Mouse (Mus musculus) midbrain, embryonic 10.5 days (tissue): Measurements from ENCODE around the gene Nrxn3. TPM values are rescaled to one million over a fixed set of nuclear protein-coding genes. Genes with fewer than 3 reads are reported as not detected.

ENCODE experiments used
- DNase-seq: peaks from one replicate; pipeline ENCODE4 v3.0.0-alpha.2; 2017; ENCODE audit warnings: low spot score
- H3K27ac ChIP-seq: fragments of 300-500 bp; sonication (generic); replicated peaks from 2 replicates; pipeline ENCODE4 v1.5.1; 2016; ENCODE audit warnings: mild to moderate bottlenecking
- H3K27me3 ChIP-seq: fragments of 300-500 bp; sonication (generic); 2 replicates; pipeline ENCODE4 v1.6.1; 2016; ENCODE audit warnings: low read depth, mild to moderate bottlenecking; ENCODE audit not compliant: poor library complexity, severe bottlenecking
- H3K36me3 ChIP-seq: fragments of 300-500 bp; sonication (generic); 2 replicates; pipeline ENCODE4 v1.6.1; 2016; ENCODE audit warnings: mild to moderate bottlenecking, moderate library complexity
- H3K4me1 ChIP-seq: fragments of 300-500 bp; sonication (generic); 2 replicates; pipeline ENCODE4 v1.6.1; 2016
- H3K4me3 ChIP-seq: fragments of 300-500 bp; sonication (generic); 2 replicates; pipeline ENCODE4 v1.5.1; 2016; ENCODE audit warnings: mild to moderate bottlenecking, moderate library complexity
- H3K9me3 ChIP-seq: fragments of 300-500 bp; sonication (generic); replicated peaks from 2 replicates; pipeline ENCODE4 v1.6.1; 2016; ENCODE audit warnings: mild to moderate bottlenecking
- whole genome bisulfite sequencing: fragments of 180-500 bp; shearing (Covaris S2); methylation state at CpG from one replicate; pipeline ENCODE4 v1.1.7; 2016; 5-methylcytosine and 5-hydroxymethylcytosine counted together
- polyA plus RNA-seq: library from polyadenylated mRNA; unstranded; fragments of >200 nt; fragmentation: Nextera tagmentation; extraction: Ambion mirVana; gene quantifications from 2 replicates; pipeline ENCODE4 v1.2.1, GENCODE M21; 2016

Nrxn3 gene
- polyA plus RNA-seq, 1 experiment from 2014 or later: 5.2 TPM

DNA sequence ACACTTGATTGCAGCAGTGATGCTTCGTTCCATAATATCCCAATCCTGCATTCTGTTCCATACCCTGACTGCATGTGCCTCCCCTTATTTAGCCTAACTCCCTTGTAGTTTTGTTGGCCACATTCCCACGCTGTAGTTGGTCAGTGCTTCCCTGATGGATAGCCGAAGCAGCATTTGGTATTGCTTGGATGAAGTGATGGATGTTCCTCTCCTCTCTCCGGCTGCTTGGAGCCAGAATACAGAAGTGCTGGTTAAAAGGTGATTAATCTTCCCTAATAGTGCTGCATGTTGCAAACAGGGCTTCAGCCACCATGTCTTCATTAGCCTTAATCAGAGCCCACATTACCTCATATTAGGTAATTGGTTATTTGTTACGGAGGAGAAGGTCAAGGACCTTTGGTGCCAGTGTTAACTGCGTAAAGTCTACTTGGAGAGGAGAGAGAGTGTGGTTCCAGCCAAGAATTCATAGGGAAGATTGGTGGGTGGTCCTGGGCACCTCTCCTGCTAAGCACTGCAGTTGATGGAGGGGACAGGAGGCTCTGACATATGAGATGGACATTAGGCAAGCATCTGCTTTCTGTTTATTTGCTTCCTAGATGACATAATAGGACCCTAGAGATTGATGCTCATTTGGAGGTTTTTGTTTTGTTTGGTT, 846.2 kb downstream of the Nrxn3 start:
- 91% methylated on average over 6 of the region's 6 CpGs for WGBS
- no peak overlapping the region for H3K4me3 ChIP-seq
- no peak for DNase-seq
- no peaks in the 10 kb centered on the region for H3K4me1 ChIP-seq
- no peak overlapping the region for H3K27ac ChIP-seq
- H3K27me3 ChIP-seq: no peaks in the 10 kb centered on the region
- no peaks in the 10 kb centered on the region for H3K36me3 ChIP-seq
- no peaks in the 10 kb centered on the region for H3K9me3 ChIP-seq

- H3K4me3 ChIP-seq: no peak overlapping the region
- no peaks in the 10 kb centered on the region for H3K9me3 ChIP-seq
- no peak for DNase-seq
- no peaks in the 10 kb centered on the region for H3K27me3 ChIP-seq
- 84% methylated on average over 4 of the region's 4 CpGs for WGBS
- H3K4me1 ChIP-seq: no peaks in the 10 kb centered on the region
- H3K27ac ChIP-seq: no peak overlapping the region
- no peaks in the 10 kb centered on the region for H3K36me3 ChIP-seq
Observed at GRCm38 (mm10) chr12:89592459-89592858, 869.8 kb downstream of the Nrxn3 start.

DNA sequence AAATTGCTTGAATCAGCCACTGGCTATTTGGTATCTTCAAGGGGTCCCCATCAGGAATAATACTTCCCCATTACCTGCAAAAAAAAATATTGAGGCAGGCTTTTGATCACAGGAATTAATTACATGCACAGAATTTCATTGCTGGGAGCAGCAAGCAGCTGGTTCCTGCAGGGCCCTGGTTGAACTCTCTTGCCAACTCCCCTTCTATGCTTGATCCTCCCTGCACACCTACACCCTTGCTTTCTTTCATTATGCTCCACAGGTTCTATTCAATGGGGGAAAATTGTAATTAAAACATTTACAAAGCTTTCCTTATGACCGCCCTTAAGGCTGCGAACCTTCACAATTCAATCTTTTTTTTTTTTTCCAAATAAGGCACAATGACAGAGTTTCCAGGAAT, 891.0 kb downstream of the Nrxn3 start:
- WGBS: 49% methylated on average over 2 of the region's 2 CpGs
- no peak for DNase-seq
- Histone ChIP-seq H3K36me3 (no peaks in the 10 kb centered on the region), H3K4me3 (no peak overlapping the region), H3K4me1 (peaks cover 18% of the 10 kb centered on the region), H3K27ac (no peak overlapping the region), H3K9me3 (no peaks in the 10 kb centered on the region), H3K27me3 (no peaks in the 10 kb centered on the region; the same call in 1 of the 2 replicates)

DNA sequence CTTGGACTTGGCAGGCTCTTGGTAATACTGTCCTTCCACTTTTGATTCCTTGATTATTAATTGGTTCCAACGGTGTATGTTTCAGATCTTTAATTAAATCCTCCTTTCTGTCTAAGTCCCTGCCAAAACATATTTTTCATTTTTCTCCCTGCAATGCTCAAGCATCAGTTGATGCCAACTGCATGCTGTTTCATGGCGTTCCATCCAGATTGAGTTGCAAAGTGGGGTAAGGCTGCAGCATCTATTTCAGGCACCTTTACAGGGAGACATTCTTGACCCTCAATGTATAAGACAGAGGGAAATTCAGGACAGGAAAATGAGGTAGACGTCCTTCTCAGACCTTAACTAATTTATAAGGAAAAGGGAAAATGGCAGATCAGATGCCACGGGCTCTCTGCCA, 903.1 kb downstream of the Nrxn3 start:
- no peak for DNase-seq
- Histone ChIP-seq H3K4me3 (no peak overlapping the region), H3K9me3 (no peaks in the 10 kb centered on the region), H3K27ac (no peak overlapping the region), H3K4me1 (no peaks in the 10 kb centered on the region), H3K36me3 (no peaks in the 10 kb centered on the region), H3K27me3 (no peaks in the 10 kb centered on the region)
- WGBS: 85% methylated on average over 4 of the region's 4 CpGs

DNA sequence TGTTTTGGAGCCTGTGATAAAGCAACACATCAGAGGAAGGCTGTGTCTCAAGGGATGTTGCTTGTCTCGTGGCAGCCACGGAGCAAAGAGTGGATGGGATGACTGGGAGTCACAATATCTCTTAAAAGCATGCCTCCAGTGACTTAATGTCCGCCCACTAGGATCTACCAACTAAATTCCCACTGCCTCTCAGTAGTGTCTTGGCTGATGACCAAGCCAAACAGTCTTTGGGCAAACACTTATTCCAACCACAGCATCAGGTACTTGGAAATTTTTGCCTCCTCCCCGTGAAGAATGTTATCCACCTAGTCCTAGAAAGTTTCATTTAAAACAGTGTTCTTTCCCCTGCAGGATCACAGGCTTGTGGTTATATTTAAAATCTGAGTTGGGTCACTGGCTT, 917.4 kb downstream of the Nrxn3 start:
- Histone ChIP-seq H3K36me3 (no peaks in the 10 kb centered on the region), H3K4me3 (no peak overlapping the region), H3K4me1 (no peaks in the 10 kb centered on the region), H3K27me3 (no peaks in the 10 kb centered on the region), H3K9me3 (no peaks in the 10 kb centered on the region), H3K27ac (no peak overlapping the region)
- DNase-seq: no peak
- WGBS: 91% methylated on average over 4 of the region's 4 CpGs

GRCm38 (mm10) chr12:89641460-89641859, 918.8 kb downstream of the Nrxn3 start:
- Histone ChIP-seq H3K4me1 (no peaks in the 10 kb centered on the region), H3K27ac (no peak overlapping the region), H3K27me3 (no peaks in the 10 kb centered on the region), H3K9me3 (no peaks in the 10 kb centered on the region), H3K36me3 (no peaks in the 10 kb centered on the region), H3K4me3 (no peak overlapping the region)
- no peak for DNase-seq
- 13% methylated on average over 1 of the region's 1 CpGs for WGBS

GRCm38 (mm10) chr12:89653211-89653610, 930.5 kb downstream of the Nrxn3 start:
- no peak overlapping the region for H3K4me3 ChIP-seq
- H3K36me3 ChIP-seq: no peaks in the 10 kb centered on the region
- no peak for DNase-seq
- H3K27me3 ChIP-seq: no peaks in the 10 kb centered on the region
- no peaks in the 10 kb centered on the region for H3K9me3 ChIP-seq
- H3K4me1 ChIP-seq: no peaks in the 10 kb centered on the region
- WGBS: 90% methylated on average over 2 of the region's 2 CpGs
- H3K27ac ChIP-seq: no peak overlapping the region

DNA sequence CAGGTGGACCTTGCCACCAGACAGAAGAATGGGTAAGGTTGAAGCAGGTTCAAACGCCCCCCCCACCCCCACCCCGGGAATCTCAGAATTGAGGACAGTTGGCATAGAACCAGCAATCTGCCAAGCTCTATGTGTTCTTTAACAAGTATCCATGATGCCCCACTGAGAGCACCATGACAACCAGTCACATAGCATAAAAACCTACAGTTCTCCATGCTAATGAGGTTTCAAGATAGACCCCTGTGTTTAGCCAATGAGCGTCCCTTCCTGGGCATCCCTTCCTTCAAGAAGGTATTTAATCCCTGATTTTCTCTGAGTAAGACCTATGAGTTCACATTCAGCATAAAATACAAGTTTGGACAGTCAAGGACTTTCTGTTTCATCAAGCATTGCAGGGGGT, 938.5 kb downstream of the Nrxn3 start:
- Histone ChIP-seq H3K9me3 (no peaks in the 10 kb centered on the region), H3K4me1 (no peaks in the 10 kb centered on the region), H3K27me3 (no peaks in the 10 kb centered on the region), H3K27ac (no peak overlapping the region), H3K36me3 (no peaks in the 10 kb centered on the region), H3K4me3 (no peak overlapping the region)
- 72% methylated on average over 3 of the region's 3 CpGs for WGBS
- DNase-seq: no peak

- no peaks in the 10 kb centered on the region for H3K4me1 ChIP-seq
- H3K27ac ChIP-seq: no peak overlapping the region
- no peak for DNase-seq
- no peaks in the 10 kb centered on the region for H3K27me3 ChIP-seq
- no peaks in the 10 kb centered on the region for H3K36me3 ChIP-seq
- no peaks in the 10 kb centered on the region for H3K9me3 ChIP-seq
- 80% methylated on average over 2 of the region's 2 CpGs for WGBS
- H3K4me3 ChIP-seq: no peak overlapping the region
Observed at GRCm38 (mm10) chr12:89668856-89669255, 946.2 kb downstream of the Nrxn3 start.

DNA sequence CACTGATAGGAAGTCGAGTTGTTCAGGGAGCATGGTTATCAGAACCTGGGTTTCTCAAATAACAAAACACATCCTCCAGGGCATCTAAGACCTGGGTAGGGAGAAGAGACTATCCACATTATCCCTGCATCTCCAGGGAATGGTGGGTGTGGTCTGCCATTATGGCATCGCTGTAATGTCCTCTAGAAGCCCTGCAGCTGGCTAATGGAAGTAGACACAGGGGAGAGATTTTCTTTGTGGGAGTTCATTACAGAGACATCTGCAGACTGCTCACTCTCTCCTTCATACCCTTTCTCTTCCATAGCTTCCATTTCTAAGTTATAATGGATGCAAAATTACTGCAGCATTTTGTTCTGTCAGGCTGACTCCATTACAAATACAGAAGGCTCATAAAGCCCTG, 950.1 kb downstream of the Nrxn3 start:
- no peak for DNase-seq
- WGBS: 78% methylated on average over 2 of the region's 2 CpGs
- no peaks in the 10 kb centered on the region for H3K36me3 ChIP-seq
- no peaks in the 10 kb centered on the region for H3K9me3 ChIP-seq
- no peak overlapping the region for H3K27ac ChIP-seq
- H3K4me3 ChIP-seq: no peak overlapping the region
- no peaks in the 10 kb centered on the region for H3K27me3 ChIP-seq
- H3K4me1 ChIP-seq: peaks cover 9% of the 10 kb centered on the region

DNA sequence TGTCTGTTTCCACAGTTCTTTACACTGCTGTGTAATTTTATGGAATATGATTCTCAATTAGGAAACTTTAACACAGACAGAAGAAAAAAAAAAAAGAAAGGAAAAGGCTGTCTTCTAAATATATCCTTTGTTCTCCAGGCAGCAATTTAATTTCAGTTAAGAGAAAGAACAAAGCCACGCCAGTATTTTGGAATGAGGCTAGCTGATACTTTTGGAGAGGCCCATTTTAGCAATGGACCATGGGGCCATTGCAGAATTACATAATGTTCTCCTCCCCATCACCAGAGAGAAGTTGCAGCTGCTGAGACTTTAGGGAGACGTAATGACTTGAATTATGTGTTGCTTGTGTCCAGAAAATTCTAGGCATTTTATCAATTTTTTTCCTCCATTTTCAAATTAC, 963.0 kb downstream of the Nrxn3 start:
- H3K9me3 ChIP-seq: no peaks in the 10 kb centered on the region
- no peak overlapping the region for H3K4me3 ChIP-seq
- 94% methylated on average over 2 of the region's 2 CpGs for WGBS
- no peaks in the 10 kb centered on the region for H3K27me3 ChIP-seq
- no peak for DNase-seq
- no peaks in the 10 kb centered on the region for H3K4me1 ChIP-seq
- no peak overlapping the region for H3K27ac ChIP-seq
- no peaks in the 10 kb centered on the region for H3K36me3 ChIP-seq

DNA sequence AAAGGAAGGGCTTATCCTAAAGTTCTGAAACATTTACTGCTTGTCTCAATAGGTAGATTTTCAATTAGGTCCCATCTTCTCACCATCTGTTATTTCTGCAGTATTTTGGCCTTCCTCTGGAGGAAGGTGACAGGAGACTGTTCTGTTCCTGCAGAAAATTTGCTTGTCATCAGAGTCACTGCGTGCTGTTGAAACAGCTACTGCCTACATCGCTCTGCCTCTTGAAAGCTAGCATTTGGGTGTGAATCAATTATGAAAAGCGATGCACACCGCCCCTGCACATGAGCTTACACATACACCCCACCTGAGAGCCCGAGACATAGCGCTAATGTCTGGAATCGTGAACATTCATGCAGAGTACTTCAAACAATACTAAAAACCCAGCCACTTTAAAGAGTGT, 966.4 kb downstream of the Nrxn3 start:
- 93% methylated on average over 7 of the region's 7 CpGs for whole genome bisulfite sequencing
- no peak for DNase-seq
- H3K27me3 ChIP-seq: no peaks in the 10 kb centered on the region

DNA sequence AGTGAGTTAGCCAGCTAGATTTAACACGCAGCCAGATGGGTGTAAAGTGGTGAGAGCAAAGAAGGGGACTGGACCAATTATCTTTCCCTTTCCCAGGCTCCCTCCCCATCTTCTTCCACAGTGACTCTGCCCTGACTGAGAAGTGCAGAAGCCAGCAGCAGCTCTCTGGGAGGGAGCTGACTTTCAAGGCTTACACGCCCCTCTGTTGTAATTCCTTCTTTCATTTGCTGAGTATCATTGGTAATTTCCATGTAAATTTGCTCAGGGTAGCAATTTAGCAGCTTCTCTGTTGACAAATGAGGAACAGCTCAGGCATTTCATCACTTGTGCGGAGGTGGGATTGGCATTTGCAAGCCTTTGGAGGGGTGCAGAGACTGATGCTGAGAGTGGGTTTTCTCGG, 976.8 kb downstream of the Nrxn3 start:
- Histone ChIP-seq H3K9me3 (no peaks in the 10 kb centered on the region), H3K4me3 (no peak overlapping the region), H3K27ac (no peak overlapping the region), H3K27me3 (no peaks in the 10 kb centered on the region), H3K4me1 (peaks cover 6% of the 10 kb centered on the region), H3K36me3 (no peaks in the 10 kb centered on the region)
- DNase-seq: no peak
- 8% methylated on average over 4 of the region's 4 CpGs for WGBS

More for the DNA sequence above, 966.4 kb downstream of the Nrxn3 start:
- Histone ChIP-seq H3K4me1 (no peaks in the 10 kb centered on the region), H3K27ac (no peak overlapping the region), H3K9me3 (no peaks in the 10 kb centered on the region), H3K36me3 (no peaks in the 10 kb centered on the region), H3K4me3 (no peak overlapping the region)

GRCm38 (mm10) chr12:89700937-89701458, 978.3 kb downstream of the Nrxn3 start:
- H3K9me3 ChIP-seq: no peaks in the 10 kb centered on the region
- no peak overlapping the region for H3K4me3 ChIP-seq
- H3K4me1 ChIP-seq: peaks cover 6% of the 10 kb centered on the region
- 73% methylated on average over 3 of the region's 3 CpGs for WGBS
- no peaks in the 10 kb centered on the region for H3K36me3 ChIP-seq
- H3K27ac ChIP-seq: no peak overlapping the region
- H3K27me3 ChIP-seq: no peaks in the 10 kb centered on the region
- no peak for DNase-seq
